Mouse (Mus musculus) myocyte (in vitro differentiated cells): ENCODE measurements around the gene Sec23ip. TPM values are rescaled to one million over a fixed set of nuclear protein-coding genes. Genes with fewer than 3 reads are reported as not detected.
"Not testable (repeated sequence)": the region's sequence is repeated elsewhere in the genome, so short reads cannot be mapped to it uniquely, and the experiment has no call there.

ENCODE experiments used
- H3K27me3 ChIP-seq: one replicate; pipeline ENCODE4 v1.6.1; 2011; ENCODE audit not compliant: control insufficient read depth, insufficient read depth, insufficient read length
- H3K36me3 ChIP-seq: one replicate; pipeline ENCODE4 v1.6.1; 2011; ENCODE audit not compliant: control insufficient read depth, insufficient read depth
- H3K4me2 ChIP-seq: one replicate; pipeline ENCODE4 v1.6.1; 2011; ENCODE audit warnings: low read depth, control low read depth
- H3K4me3 ChIP-seq: one replicate; pipeline ENCODE4 v1.5.1; 2011; ENCODE audit warnings: mild to moderate bottlenecking, control low read depth, moderate library complexity
- H3K79me2 ChIP-seq: one replicate; pipeline ENCODE4 v1.6.1; 2011; ENCODE audit not compliant: control insufficient read depth, insufficient read depth
- H3ac ChIP-seq: one replicate; pipeline ENCODE4 v1.6.1; 2011; ENCODE audit not compliant: control insufficient read depth, insufficient read length
- CEBPB ChIP-seq: IDR thresholded peaks from 2 replicates; pipeline ENCODE4 v1.6.1; 2011; ENCODE audit warnings: mild to moderate bottlenecking, moderate library complexity; ENCODE audit not compliant: poor library complexity, insufficient read depth, severe bottlenecking
- E2F4 ChIP-seq: IDR thresholded peaks from one replicate; pipeline ENCODE4 v1.6.1; 2011; ENCODE audit warnings: mild to moderate bottlenecking, control low read depth, moderate library complexity; ENCODE audit not compliant: insufficient read depth
- MAX ChIP-seq: IDR thresholded peaks from one replicate; pipeline ENCODE4 v1.6.1; 2011; ENCODE audit warnings: low read depth, mild to moderate bottlenecking, control low read depth
- MYOD1 ChIP-seq, 3 experiments: IDR thresholded peaks; one replicate each; pipeline ENCODE4 v1.6.1; 2011; ENCODE audit warnings: control low read depth in 2 of 3, low read depth in 2 of 3, mild to moderate bottlenecking in 2 of 3, moderate library complexity in 1 of 3; ENCODE audit not compliant: insufficient read length in 2 of 3, control insufficient read depth in 1 of 3
- MYOG ChIP-seq, 3 experiments: IDR thresholded peaks; one replicate each; pipeline ENCODE4 v1.6.1; 2011; ENCODE audit warnings: control low read depth in 2 of 3, low read depth in 2 of 3, mild to moderate bottlenecking in 2 of 3; ENCODE audit not compliant: insufficient read length in 2 of 3, control insufficient read depth in 1 of 3, insufficient read depth in 1 of 3
- POLR2A ChIP-seq: IDR thresholded peaks from one replicate; pipeline ENCODE4 v1.6.1; 2011; ENCODE audit warnings: low read depth, mild to moderate bottlenecking, control low read depth, moderate library complexity; ENCODE audit not compliant: insufficient read length
- POLR2AphosphoS2 ChIP-seq: IDR thresholded peaks from one replicate; pipeline ENCODE4 v1.6.1; 2011; ENCODE audit warnings: low read depth, control low read depth; ENCODE audit not compliant: insufficient read length
- REST ChIP-seq: IDR thresholded peaks from one replicate; pipeline ENCODE4 v1.6.1; 2011; ENCODE audit warnings: mild to moderate bottlenecking, control low read depth, moderate library complexity; ENCODE audit not compliant: insufficient read depth, insufficient read length
- SRF ChIP-seq: IDR thresholded peaks from one replicate; pipeline ENCODE4 v1.6.1; 2011; ENCODE audit warnings: low read depth; ENCODE audit not compliant: control insufficient read depth, insufficient read length
- TCF12 ChIP-seq: IDR thresholded peaks from one replicate; pipeline ENCODE4 v1.6.1; 2011; ENCODE audit warnings: mild to moderate bottlenecking, control low read depth; ENCODE audit not compliant: poor library complexity, insufficient read depth, severe bottlenecking
- TCF3 ChIP-seq: IDR thresholded peaks from one replicate; pipeline ENCODE4 v1.6.1; 2011; ENCODE audit warnings: low read depth, control low read depth; ENCODE audit not compliant: insufficient read length
- USF1 ChIP-seq: IDR thresholded peaks from one replicate; pipeline ENCODE4 v1.6.1; 2011; ENCODE audit warnings: low read depth, mild to moderate bottlenecking, control low read depth, moderate library complexity
- polyA plus RNA-seq: library from polyadenylated mRNA; unstranded; fragments of >200 nt; fragmentation: generic; extraction: Trizol; gene quantifications from one replicate; pipeline ENCODE4 v1.2.1, GENCODE M21; 2012; ENCODE audit warnings: missing spikeins

Sec23ip gene
- polyA plus RNA-seq, result 19.2 TPM

GRCm38 (mm10) chr7:128744684-128745485 is at the start of gene Sec23ip:
Gene Sec23ip, plus strand, starts transcription at chr7:128744943.
- peak within 1 kb of the TSS; percentile 50 for H3ac ChIP-seq
- no peaks in the 10 kb centered on the region for H3K27me3 ChIP-seq
- TF ChIP-seq REST (no peak), MYOG (IDR thresholded peaks at IDR 0.05; ENCODE audit: control insufficient read depth in 1 of 3, insufficient read depth in 1 of 3, insufficient read length in 2 of 3, low read depth in 2 of 3) (no peak), E2F4 (no peak), USF1 (peak; percentile 98), TCF12 (no peak), TCF3 (no peak), POLR2AphosphoS2 (peak; percentile 95), SRF (peak; percentile 57), CEBPB (peak; percentile 93), POLR2A (peak; percentile 98), MAX (peak; percentile 78), MYOD1 (IDR thresholded peaks at IDR 0.05; ENCODE audit: control insufficient read depth in 1 of 3, insufficient read length in 2 of 3, low read depth in 2 of 3) (peak in 1 of 3 experiments; percentile 8)
- H3K4me3 ChIP-seq, result peak within 1 kb of the TSS; percentile 86
- peaks cover 50% of the 10 kb centered on the region for H3K79me2 ChIP-seq
- H3K36me3 ChIP-seq, result no peaks in the 10 kb centered on the region
- H3K4me2 ChIP-seq, result peak within 1 kb of the TSS; percentile 97

GRCm38 (mm10) chr7:128699959-128700358 is 44.8 kb upstream of the Sec23ip start:
- H3K27me3 ChIP-seq, H3K4me2 ChIP-seq, H3K79me2 ChIP-seq, H3K4me3 ChIP-seq, H3ac ChIP-seq: not testable (repeated sequence)
- H3K36me3 ChIP-seq, result peaks cover 28% of the 10 kb centered on the region

- peaks cover 28% of the 10 kb centered on the region for H3K36me3 ChIP-seq
- no peak for TF ChIP-seq USF1
- TF ChIP-seq TCF12, result no peak
- TF ChIP-seq MYOG (IDR thresholded peaks at IDR 0.05; ENCODE audit: control insufficient read depth in 1 of 3, insufficient read depth in 1 of 3, insufficient read length in 2 of 3, low read depth in 2 of 3), result no peak
- no peak for TF ChIP-seq SRF
- no peak for TF ChIP-seq MAX
- no peak for TF ChIP-seq POLR2A
- no peak for TF ChIP-seq MYOD1 (IDR thresholded peaks at IDR 0.05; ENCODE audit: control insufficient read depth in 1 of 3, insufficient read length in 2 of 3, low read depth in 2 of 3)
- TF ChIP-seq E2F4, result no peak
- no peak for TF ChIP-seq CEBPB
- TF ChIP-seq TCF3, result no peak
- TF ChIP-seq REST, result no peak
- TF ChIP-seq POLR2AphosphoS2, result no peak
Measured at GRCm38 (mm10) chr7:128705735-128706134, 39.0 kb upstream of the Sec23ip start.

GRCm38 (mm10) chr7:128717991-128718390 is 26.8 kb upstream of the Sec23ip start:
- H3K36me3 ChIP-seq, result peaks cover 32% of the 10 kb centered on the region
- H3K4me3 ChIP-seq, result no peak overlapping the region
- TF ChIP-seq MAX (no peak), CEBPB (no peak), REST (no peak), POLR2AphosphoS2 (no peak), TCF3 (no peak), MYOD1 (IDR thresholded peaks at IDR 0.05; ENCODE audit: control insufficient read depth in 1 of 3, insufficient read length in 2 of 3, low read depth in 2 of 3) (no peak), MYOG (IDR thresholded peaks at IDR 0.05; ENCODE audit: control insufficient read depth in 1 of 3, insufficient read depth in 1 of 3, insufficient read length in 2 of 3, low read depth in 2 of 3) (no peak), TCF12 (no peak), POLR2A (no peak), USF1 (no peak), SRF (no peak), E2F4 (no peak)
- no peaks in the 10 kb centered on the region for H3K79me2 ChIP-seq
- no peaks in the 10 kb centered on the region for H3K27me3 ChIP-seq
- H3ac ChIP-seq, result no peak overlapping the region
- no peak overlapping the region for H3K4me2 ChIP-seq

More at GRCm38 (mm10) chr7:128705735-128706134, 39.0 kb upstream of the Sec23ip start:
- Histone ChIP-seq H3K4me2 (no peak overlapping the region), H3K79me2 (no peaks in the 10 kb centered on the region), H3K4me3 (no peak overlapping the region), H3ac (no peak overlapping the region), H3K27me3 (no peaks in the 10 kb centered on the region)

GRCm38 (mm10) chr7:128724761-128725160 is 20.0 kb upstream of the Sec23ip start:
- TF ChIP-seq USF1, result peak; percentile 29
- no peak for TF ChIP-seq SRF
- Histone ChIP-seq H3K79me2 (peaks cover 31% of the 10 kb centered on the region), H3K36me3 (peaks cover 4% of the 10 kb centered on the region), H3K4me2 (no peak overlapping the region), H3K4me3 (no peak overlapping the region), H3K27me3 (no peaks in the 10 kb centered on the region), H3ac (no peak overlapping the region)
